Mouse (Mus musculus): ENCODE measurements at regions not wholly inside any gene's neighbourhood (a gene's known extent, or its start where the extent isn't known, plus 50 kb on each side); places are given as distances from the start of the nearest gene placed in this dataset.
"Not testable (repeated sequence)": the region's sequence is repeated elsewhere in the genome, so short reads cannot be mapped to it uniquely, and the experiment has no call there.

GRCm38 (mm10) chr13:103613333-103613725, 161.1 kb downstream of the Srek1 start:
- no peak for DNase-seq

GRCm38 (mm10) chr13:103612720-103613332, 161.6 kb downstream of the Srek1 start:
- DNase-seq: no peak

- DNase-seq: no peak
Observed at GRCm38 (mm10) chr13:103602302-103602701, 172.1 kb downstream of the Srek1 start.

DNA sequence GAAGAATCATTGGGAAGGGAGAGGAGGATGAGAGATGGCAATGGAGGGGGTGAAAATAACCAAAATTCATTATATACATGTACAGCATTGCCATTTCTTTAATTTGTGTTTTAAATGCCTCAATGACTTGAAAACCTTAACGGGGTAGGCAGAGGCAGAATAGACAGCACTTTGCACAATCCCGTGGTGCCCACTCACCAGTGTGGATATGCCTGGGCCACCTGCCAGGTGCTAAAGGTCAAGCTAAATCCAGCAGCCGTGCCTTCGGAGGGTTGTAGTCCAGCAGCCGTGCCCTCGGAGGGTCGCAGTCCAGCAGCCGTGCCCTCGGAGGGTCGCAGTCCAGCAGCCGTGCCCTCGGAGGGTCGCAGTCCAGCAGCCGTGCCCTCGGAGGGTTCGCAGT, 182.0 kb downstream of the Srek1 start:
- no peak for DNase-seq

DNA sequence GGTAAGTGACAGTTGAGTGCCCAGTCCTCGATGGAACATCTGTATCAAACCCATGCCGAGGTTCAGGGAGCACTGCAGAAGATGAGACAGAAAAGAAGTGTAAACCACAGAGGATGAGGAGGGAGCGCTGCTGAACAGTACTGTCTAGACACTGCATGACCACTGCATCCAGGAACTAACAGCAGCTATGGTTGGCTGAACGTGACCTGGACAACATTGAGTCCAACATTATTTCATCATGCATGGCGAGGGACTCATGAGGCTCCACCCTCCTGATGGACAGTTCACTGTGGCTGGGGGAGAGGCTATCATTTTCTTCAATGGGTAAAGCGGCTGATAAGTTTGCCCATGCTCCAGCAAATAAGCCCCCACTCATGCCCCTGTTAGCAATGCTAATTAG, 182.5 kb downstream of the Srek1 start:
- no peak for DNase-seq

DNA sequence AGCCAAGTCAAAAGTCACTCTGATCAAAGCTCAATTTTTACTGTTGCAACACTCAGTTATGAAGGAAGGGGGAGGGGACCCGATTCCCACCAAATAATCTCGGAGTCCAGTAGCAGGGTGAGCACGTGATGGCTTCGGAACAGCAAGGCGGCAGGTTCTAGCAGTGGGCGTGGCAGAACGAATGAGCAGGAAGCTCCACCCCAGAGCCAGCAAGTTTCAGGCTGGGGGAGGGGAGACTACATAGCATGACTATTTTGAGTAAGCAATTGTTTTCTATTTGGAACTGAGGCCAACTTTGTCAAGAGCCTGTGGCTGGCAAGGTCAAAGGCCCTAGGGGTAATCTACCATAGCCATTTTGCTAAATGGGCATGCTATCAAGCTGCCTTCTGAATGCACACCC, 183.0 kb downstream of the Srek1 start:
- DNase-seq: not testable (repeated sequence)

GRCm38 (mm10) chr13:103589646-103590045, 184.8 kb downstream of the Srek1 start:
- no peak for DNase-seq

GRCm38 (mm10) chr13:103576856-103577255, 197.6 kb downstream of the Srek1 start:
- no peak for DNase-seq

DNA sequence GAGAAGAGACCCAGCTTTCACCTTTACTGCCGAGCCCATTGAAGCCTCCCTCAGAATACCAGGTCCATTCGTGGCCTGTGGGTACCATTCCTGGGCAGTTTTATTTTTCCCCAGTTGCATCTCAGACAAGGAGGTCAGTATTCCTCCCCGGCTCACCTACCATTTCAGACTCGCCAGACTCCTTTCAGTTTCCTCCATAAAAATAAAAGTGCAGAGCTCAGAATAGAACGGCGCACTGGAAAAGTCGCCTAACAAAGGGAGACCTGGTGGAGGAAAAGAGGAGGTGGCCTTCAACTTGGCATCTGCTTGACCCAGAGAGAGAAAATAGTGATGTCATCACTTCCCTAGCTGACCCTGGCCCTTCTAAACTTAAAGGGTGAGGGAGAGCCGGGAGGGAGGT, 209.7 kb downstream of the Srek1 start:
- DNase-seq: no peak

DNA sequence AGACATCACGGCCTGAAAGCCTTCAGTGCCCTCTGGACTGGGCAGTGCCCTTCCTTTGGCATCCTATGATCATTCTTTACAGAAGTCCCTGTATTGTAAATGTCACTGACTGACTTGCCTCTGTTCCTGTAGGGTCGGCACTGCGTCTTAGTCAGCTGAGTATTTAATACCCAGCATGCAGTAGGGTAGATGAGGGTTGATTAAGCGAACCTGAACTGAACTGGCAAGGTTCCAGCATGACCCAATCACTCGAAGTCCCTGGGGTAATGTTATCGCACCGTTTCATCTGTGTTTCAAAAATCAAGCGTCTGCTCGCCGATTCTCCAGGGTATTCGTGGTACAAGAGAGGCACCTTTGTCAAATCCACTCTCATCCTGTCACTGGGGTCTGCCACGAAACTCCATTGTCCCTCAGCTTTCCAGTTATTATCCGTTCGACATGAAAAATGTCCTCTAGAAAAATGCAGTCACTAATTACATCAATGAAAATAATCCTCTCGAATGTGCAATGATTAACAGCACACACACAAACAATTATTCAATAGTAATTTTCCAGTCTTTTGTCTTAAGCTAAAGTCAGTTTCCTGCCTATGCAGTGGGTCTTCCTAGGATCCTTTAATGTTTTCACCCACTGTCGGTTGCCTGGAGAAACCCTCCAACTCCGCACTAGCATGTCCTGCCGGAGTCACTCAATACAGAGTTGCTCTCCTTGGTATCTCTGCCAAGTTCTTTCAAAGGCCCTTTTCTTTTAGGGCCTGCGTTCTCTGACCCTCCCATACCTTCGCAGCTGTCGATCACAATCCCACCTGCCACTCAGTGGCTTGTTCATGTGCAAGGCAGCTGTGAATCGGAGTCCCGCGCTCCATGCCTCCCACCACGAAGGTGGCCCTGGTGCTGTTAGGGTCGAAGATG, 212.4 kb downstream of the Srek1 start:
- DNase-seq: no peak

DNA sequence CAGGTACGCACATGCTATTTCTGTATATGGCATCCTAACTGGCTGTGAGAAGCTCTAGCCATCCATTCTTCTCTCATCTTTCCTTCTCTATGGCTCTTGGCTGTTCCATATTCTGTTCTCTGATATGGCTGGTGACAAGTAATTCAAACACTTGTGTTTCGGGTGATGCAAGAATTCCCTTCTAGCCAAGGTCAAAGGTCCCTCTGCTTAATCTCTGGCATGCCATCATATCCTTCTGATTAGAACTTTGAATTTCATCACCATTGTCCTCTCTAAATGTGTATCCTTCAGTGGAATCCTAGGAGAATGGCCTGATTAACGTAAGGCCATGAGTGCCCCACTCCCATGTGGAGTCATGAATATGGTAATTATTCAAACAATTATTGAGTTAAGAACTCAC, 215.5 kb downstream of the Srek1 start:
- no peak for DNase-seq

DNA sequence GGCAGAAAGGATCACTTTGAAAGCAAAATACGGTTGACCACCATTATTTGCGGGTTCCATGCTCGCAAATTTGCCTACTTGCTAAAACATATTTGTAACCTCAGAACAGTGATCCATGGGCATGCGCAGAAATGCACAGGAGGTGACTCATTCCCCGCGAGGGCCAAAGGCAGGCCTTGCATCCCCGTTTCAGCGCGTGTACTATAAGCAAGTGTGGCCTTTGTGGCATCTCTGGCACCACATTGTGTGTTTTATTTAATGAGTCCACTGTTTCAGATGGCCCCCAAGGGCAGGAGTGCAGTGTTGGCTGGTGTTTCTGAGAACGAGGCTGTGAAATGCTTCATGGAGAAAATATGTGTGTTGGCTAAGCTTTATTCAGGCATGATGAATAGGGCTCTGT, 205.3 kb upstream of the Mast4 start:
- DNase-seq: peak; percentile 10

DNA sequence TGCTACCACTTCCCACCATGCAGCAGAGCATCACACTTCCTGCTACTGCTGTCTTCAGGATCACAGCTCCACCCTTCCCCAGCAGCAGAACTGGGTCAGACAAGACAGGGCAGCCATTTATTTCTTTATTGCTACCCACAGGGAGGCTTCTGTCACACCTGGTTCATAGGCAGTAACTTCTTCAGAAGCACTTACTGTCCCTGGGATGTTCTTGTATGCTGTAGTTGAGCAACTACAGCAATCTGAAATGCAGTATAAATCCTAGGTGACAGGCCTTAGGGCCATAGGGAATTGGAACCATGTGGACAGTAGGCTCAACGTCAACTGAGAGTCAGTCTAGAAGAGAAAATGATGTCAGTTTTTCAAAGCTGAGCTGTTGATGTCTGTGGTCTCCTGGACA, 179.5 kb upstream of the Mast4 start:
- no peak for DNase-seq

- no peak for DNase-seq
Observed at GRCm38 (mm10) chr13:103512476-103512875, 178.2 kb upstream of the Mast4 start.

GRCm38 (mm10) chr13:103504987-103505386, 170.7 kb upstream of the Mast4 start:
- DNase-seq: no peak

GRCm38 (mm10) chr13:103499376-103499775, 165.1 kb upstream of the Mast4 start:
- DNase-seq: no peak

- DNase-seq: no peak
Observed at GRCm38 (mm10) chr13:103494371-103494770, 160.1 kb upstream of the Mast4 start.

- no peak for DNase-seq
Observed at GRCm38 (mm10) chr13:103493567-103493966, 159.3 kb upstream of the Mast4 start.

- DNase-seq: no peak
Observed at GRCm38 (mm10) chr13:103490049-103490448, 155.8 kb upstream of the Mast4 start.

DNA sequence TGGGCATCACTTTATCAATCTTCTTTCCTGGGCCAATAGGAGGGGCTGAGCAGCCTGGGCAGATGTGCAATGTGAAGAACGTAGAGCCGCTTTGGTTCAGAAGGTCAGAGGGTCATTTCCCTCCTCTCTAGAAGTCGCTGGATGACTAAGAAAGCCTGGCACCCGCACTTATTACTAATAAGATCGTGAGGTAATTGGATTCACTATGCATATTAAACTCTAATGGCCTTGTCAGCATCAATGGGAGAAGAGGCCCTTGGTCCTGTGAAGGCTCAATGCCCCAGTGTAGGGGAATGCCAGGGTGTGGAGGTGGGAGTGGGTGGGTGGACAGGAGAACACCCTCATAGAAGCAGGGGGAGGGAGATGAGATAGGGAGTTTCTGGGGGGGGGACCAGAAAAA, 149.8 kb upstream of the Mast4 start:
- no peak for DNase-seq

DNA sequence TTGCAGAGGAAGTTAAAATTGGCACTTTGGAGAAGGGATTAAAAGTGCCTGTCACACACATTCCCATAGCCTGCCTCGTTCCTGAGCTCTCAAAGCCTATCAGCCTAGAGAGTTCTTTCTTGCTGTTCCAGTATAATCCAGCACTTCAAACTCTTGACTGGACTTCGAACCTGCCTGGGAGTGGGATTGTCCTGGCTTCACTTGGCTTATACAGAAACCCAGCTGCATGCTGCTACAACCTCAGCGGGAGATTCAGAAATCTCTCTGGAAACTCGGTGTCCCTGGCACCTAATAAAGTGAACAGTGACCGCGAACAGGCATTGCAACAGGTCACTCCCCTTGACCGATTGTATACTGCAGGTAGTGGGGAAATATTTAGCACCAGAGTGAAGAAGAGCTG, 149.1 kb upstream of the Mast4 start:
- DNase-seq: no peak

GRCm38 (mm10) chr13:103476328-103476727, 142.0 kb upstream of the Mast4 start:
- no peak for DNase-seq

DNA sequence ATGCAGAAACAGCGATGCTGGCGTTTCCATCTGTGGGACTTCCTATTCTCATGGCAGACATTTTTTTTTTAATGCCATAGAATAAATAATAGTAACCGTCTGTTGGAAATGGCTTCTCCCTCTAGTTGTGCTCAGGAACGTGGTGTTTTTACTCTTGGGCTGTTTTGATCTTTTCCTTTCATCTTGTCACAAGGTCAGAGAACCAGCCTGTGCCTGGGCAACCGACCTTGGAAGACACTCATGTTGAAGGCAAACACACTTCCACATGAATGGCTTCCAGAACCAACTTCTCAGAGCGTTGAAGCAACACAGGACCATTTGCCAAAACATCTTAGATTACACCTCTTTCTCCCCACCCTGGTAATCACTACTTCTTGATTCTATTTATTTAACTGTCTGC, 137.9 kb upstream of the Mast4 start:
- no peak for DNase-seq

- no peak for DNase-seq
Observed at GRCm38 (mm10) chr13:103470141-103470540, 135.8 kb upstream of the Mast4 start.

DNA sequence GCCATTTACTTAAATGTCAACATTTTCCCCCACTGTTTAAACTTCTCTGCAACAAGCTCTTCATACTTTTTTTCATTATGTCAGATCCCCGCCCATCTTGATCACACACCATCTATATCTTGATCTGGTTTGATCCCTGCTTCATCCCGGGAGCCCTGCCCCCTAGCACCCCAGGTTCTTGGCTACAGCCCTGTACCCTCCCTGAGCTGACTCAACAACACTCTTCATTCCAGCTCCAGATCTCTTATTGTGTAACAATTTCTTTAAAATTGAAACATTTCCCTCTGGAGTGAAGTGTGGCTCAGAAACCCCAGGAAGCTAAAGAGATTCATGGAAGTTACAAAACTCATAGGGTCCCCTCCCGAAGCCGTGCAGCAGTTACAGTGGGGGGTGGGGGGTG, 126.2 kb upstream of the Mast4 start:
- DNase-seq: no peak
